Mouse (Mus musculus): ENCODE data around the gene Tmem184a.

Tmem184a gene

GRCm38 (mm10) chr5:139792159-139792775, 27.4 kb downstream of the Tmem184a start:
- DNase-seq, result no peak

DNA sequence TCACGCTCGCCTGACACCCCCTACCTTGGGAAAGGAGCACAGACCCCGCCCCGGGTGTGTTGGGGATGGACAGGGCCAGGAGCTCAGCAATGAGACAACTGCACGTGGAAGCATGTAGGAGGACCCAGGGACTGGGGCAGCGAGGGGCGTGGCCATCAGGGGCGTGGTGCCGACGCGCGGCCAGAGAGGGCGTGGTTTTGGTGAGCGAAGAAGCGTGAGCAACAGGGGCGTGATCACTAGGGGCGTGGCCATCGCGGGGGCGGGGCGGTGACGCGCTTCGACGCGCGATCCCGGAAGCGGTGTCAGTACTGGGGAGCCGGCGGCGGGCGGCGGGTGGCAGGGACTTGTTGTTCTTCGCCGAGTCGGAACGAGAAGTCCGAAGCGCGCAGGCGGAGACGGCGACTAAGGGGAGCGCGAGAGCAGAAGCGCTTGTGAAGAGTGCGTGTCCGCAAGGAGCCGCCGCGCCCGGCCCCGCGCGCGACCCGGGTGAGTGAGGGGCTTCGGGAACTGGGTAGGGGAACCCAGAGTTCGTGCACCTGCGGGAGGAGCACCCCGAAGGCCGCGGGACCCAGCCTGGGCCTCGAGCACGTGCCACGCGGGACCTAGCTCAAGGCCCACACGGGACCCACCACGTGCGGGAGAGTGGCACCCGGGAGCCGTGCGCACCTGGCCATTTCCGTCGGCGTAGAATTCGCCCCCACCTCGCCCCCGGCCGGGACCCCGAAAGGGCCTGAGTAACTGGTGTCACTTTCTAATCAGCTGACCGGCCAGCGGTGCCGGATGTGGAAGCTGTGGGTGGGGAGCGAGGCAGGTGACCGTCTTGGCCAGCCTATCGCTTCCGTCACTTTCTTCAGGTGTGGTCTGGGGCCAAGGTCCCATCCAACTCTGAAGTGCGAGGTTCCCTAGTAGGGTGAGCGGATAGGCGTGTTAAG, 28.2 kb downstream of the Tmem184a start, which contains the start of gene Mafk:
TSS of gene Mafk (plus strand) at position 287 of the 932 bp plus-strand sequence.
- DNase-seq, result peak; percentile 98

- no peak for DNase-seq
Observed at GRCm38 (mm10) chr5:139789466-139789865, 30.3 kb downstream of the Tmem184a start.

DNA sequence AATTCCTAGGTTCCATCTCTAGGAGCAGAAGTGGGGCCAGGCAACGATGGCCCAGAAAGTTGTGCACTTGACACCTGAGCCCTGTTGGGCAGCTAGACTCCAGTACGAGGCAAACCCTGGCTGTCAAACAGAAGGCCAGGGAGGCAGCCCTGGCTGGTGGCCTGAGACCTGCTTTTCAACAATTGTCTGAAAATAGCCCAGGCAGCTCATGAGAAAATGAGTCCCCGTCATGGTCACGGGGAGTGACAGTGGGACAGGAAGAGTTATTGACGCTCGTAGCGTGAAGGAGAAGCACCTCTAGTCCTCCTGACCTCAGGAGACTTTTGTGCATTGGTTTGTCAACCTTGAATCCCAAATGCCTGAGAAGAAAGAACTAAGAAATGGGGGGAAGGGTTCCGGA, 38.3 kb downstream of the Tmem184a start:
- no peak for DNase-seq

DNA sequence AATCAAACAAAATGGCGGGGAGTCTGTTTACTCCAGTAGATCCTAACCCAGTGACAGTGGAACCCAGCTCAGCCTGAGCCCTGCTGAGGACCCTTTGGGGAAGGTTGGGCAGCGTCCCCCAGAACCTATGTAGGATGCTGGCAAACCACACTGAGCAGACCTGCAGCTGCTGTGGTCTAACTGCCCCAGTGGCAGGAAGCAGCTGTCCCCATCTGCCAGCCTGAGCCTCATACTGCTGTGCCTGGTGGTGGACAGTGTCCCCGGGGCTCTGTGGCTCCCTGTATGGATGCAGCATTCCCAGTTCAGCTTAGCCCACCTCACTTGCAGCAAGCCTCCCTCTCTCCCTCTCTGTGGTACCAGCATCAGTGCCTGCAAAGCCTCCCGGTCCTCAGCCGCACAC, 42.8 kb downstream of the Tmem184a start:
- no peak for DNase-seq

DNA sequence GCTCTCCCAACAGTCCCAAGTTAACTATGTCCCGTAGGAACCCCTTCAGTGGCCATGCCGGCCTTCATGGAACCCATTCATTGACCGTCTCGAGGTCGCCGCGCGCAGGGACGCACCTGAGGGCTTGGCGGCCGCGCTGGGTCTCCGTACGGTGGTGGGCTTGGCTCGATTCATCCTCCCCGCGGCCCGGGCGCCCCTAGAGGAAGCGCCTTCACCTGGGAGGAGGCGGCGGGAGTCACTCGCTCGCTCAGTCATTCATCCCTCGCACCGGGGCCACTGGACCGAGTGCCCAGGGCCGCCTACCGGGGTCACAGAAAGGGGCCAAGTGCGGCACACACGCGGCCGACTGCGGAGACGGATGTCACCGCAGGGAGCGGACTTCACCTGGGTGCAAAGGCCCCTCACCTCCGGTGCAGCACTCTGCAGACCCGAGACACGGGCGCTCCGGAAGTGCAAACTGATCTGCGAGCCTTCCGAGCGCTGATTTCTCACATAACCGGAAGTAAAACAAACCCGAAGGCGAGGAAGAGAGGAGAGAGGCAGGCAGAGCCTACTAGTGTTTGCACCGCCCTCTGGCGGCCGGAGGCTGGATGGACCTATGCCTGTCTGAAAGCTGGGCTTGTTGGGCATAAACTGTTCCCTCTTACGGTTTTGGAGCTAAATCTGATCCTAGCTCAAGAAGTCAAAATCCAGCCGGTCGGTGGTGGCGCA, 44.3 kb downstream of the Tmem184a start, which contains the start of gene Ints1:
TSS of gene Ints1 (minus strand) at position 459 of the 711 bp plus-strand sequence.
- peak; percentile 95 to 97 for DNase-seq

DNA sequence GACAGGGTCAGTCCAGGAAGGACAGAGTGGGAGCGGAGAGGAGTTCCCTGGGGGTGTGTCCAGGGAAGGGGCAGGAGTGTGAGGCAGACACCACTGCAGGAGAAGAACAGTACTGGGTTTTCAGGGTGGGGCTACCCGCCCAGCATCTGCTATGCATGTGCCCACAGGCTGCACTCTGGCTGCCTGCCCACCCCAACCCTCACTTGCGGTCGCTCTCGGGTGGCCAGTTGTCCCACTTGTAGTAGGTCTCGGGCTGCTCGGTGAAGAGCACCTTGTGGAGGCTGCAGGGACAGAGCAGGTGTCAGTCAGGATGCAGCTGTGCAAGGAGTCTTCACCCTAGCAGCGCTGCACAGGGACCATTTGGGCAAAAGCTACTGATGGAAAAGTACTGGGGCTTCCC, 51.5 kb downstream of the Tmem184a start:
- DNase-seq, result no peak

DNA sequence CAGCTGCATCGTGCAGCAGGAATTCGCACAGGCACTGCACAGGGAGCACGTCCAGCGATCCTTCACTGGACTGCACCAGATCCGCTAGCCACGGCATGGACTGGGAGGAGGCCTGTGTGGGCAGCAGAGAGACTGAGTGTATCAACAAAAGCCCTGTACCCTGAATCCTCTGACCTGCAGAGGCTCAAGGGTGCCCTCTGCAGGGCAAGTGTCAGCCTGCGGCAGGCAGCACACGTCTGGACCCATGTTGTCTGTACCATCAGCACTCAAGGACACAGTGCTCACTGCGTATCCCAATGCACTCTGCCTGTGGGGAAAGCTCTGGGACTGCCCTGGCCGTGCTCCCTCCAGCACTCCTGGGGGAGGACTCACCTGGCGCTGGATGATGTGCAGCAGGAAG, 55.4 kb downstream of the Tmem184a start:
- DNase-seq, result peak in 1 of 2 experiments; percentile 30

GRCm38 (mm10) chr5:139758096-139758495, 61.6 kb downstream of the Tmem184a start:
- no peak for DNase-seq

DNA sequence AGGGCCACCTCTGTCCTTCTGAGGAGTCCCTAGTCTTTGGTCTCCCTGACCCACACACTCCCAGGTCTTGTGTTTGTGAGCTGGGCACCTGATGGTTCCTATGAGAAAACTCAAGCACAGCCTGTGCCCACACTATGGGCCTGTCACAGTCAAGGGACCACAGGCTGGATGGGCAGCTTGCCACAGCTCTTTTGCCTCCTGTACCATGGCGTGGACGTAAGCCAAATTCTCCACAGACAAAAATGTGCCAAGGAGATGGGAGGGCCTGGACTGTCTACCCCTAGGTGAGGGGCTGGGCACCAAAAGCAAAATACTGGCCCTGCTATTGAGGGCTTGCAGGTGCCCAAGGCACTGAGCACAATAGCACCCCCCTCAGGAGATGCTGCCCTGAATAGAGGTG, 63.1 kb downstream of the Tmem184a start:
- DNase-seq, result no peak

GRCm38 (mm10) chr5:139756135-139756534, 63.6 kb downstream of the Tmem184a start:
- no peak for DNase-seq

GRCm38 (mm10) chr5:139754753-139755152, 65.0 kb downstream of the Tmem184a start:
- peak in 1 of 2 experiments; percentile 44 for DNase-seq

All from kidney, adult 8-10 months (tissue).